Mouse (Mus musculus) hindbrain, embryonic 14.5 days (tissue): Measurements from ENCODE around the gene Rtel1. TPM values are rescaled to one million over a fixed set of nuclear protein-coding genes. Genes with fewer than 3 reads are reported as not detected.

Experiments used
- ATAC-seq: fragments of 200-750 bp; cut with Nextera tagmentation; 2 replicates; pipeline ENCODE4 v1.8.0; 2017; ENCODE audit warnings: moderate number of reproducible peaks, mild to moderate bottlenecking, moderate TSS enrichment, moderate library complexity; ENCODE audit not compliant: low FRiP score
- DNase-seq: peaks from one replicate; pipeline ENCODE4 v3.0.0-alpha.2; 2015; ENCODE audit warnings: low spot score
- H3K27ac ChIP-seq: fragments of 300-500 bp; sonication (generic); 2 replicates; pipeline ENCODE4 v1.5.1; 2014; ENCODE audit warnings: mild to moderate bottlenecking, moderate library complexity
- H3K27me3 ChIP-seq: fragments of 300-500 bp; sonication (generic); 2 replicates; pipeline ENCODE4 v1.6.1; 2014; ENCODE audit warnings: mild to moderate bottlenecking, low read length, mixed read lengths; ENCODE audit not compliant: control insufficient read depth, insufficient read depth
- H3K36me3 ChIP-seq: fragments of 300-500 bp; sonication (generic); replicated peaks from 2 replicates; pipeline ENCODE4 v1.6.1; 2014; ENCODE audit not compliant: control insufficient read depth, insufficient read depth
- H3K4me1 ChIP-seq: fragments of 300-500 bp; sonication (generic); replicated peaks from 2 replicates; pipeline ENCODE4 v1.6.1; 2014; ENCODE audit warnings: antibody characterized with exemption, low read length, mixed read lengths; ENCODE audit not compliant: control insufficient read depth, insufficient read depth
- H3K4me2 ChIP-seq: fragments of 300-500 bp; sonication (generic); replicated peaks from 2 replicates; pipeline ENCODE4 v1.6.1; 2014; ENCODE audit warnings: mild to moderate bottlenecking, moderate library complexity
- H3K4me3 ChIP-seq: fragments of 300-500 bp; sonication (generic); replicated peaks from 2 replicates; pipeline ENCODE4 v1.5.1; 2014; ENCODE audit warnings: mild to moderate bottlenecking, low read length
- H3K9ac ChIP-seq: fragments of 300-500 bp; sonication (generic); 2 replicates; pipeline ENCODE4 v1.6.1; 2014
- H3K9me3 ChIP-seq: fragments of 300-500 bp; sonication (generic); 2 replicates; pipeline ENCODE4 v1.6.1; 2016; ENCODE audit warnings: low read length; ENCODE audit not compliant: control insufficient read depth
- WGBS: fragments of 180-500 bp; shearing (Covaris S2); extraction: QIAGEN DNeasy Blood & Tissue Kit; methylation state at CpG from one replicate; pipeline ENCODE4 v1.1.7; 2014; 5-methylcytosine and 5-hydroxymethylcytosine counted together
- polyA plus RNA-seq: library from polyadenylated mRNA; unstranded; fragments of >200 nt; fragmentation: Nextera tagmentation; extraction: Ambion mirVana; gene quantifications from 2 replicates; pipeline ENCODE4 v1.2.1, GENCODE M21; 2014

The Rtel1 gene
- polyA plus RNA-seq, 1 experiment from 2014 or later, result 40.8 TPM

- Histone ChIP-seq H3K36me3 (peaks cover 42% of the 10 kb centered on the region), H3K4me1 (peaks cover 35% of the 10 kb centered on the region), H3K9me3 (no peaks in the 10 kb centered on the region), H3K4me2 (peak overlapping the region; percentile 94), H3K27ac (no peak overlapping the region), H3K27me3 (no peaks in the 10 kb centered on the region), H3K9ac (peak overlapping the region; percentile 94), H3K4me3 (peak overlapping the region; percentile 90)
- DNase-seq, result no peak
- no peak for ATAC-seq
- WGBS, result 79% methylated on average over 3 of the region's 3 CpGs
These were observed 44.4 kb downstream of the Rtel1 start for GRCm38 (mm10) chr2:181363946-181364345.

DNA sequence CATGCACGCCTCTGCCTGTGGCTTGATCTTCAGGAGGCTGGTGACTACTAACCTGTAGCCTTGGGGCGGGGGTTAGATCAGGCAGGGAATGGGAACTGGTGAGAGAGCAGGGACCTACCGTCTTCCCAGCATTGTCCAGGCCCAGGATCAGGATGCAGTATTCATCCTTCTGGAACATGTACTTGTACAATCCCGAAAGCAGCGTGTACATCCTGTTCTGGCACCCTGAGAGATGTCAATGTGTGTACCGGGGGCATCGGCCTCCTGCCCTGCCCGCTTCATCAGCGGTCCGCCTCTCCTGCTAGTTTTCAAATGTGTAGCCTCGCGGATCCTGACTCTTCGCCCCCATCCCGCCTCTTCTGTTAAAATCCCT lies 44.9 kb downstream of the Rtel1 start:
- Histone ChIP-seq H3K4me2 (peak overlapping the region; percentile 94), H3K4me1 (peaks cover 35% of the 10 kb centered on the region), H3K9me3 (no peaks in the 10 kb centered on the region), H3K27ac (peak overlapping the region; percentile 91), H3K9ac (peak overlapping the region; percentile 94), H3K36me3 (peaks cover 37% of the 10 kb centered on the region), H3K4me3 (peak overlapping the region; percentile 90), H3K27me3 (no peaks in the 10 kb centered on the region)
- DNase-seq, result no peak
- ATAC-seq, result no peak
- WGBS, result 14% methylated on average over 14 of the region's 14 CpGs

DNA sequence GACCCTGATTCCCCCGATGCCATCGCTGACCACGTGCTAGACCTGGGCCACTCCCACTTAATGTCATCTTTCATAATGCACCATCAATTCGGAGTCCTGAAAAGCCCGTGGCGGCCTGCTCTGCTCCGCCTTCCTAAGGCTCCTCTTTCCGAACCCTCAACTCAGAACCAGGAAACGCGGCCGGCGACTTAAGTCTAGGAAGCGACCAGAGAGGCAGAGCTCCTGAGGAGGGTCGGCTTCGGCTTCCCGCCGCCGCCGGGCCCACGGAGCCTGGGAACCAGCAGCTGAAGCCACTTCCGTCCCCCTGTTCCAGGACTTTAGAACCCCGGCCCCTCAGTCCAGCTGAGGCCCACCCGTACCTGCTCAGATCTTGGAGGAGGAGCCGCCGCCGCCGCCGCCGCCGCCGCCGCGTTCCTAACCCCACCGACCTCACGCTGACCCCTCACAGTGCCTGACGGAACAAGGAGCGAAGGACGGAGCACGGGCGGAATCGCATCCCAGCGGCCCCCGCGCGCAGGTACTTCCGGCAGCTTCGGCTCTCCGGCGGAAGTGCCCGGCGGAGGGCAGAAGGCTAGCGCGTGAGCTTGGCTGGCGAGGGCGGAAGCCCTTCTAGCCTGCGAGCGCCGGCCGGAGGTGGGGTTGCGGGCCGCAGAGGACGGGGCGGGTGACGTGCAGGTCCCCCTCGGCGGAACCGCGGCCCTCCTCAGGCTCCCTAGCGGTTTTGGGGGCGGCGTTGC lies 45.5 kb downstream of the Rtel1 start, which contains the start of the genes Zgpat and Arfrp1:
Gene Zgpat, plus strand, starts transcription at position 69 of the 737 bp plus-strand sequence.
Gene Arfrp1, minus strand, starts transcription at position 545 of the 737 bp plus-strand sequence.
- peak within 1 kb of the TSS; percentile 90 for H3K4me3 ChIP-seq
- H3K9me3 ChIP-seq, result no peaks in the 10 kb centered on the region
- peak; percentile 92 for ATAC-seq
- under 1% methylated on average over 70 of the region's 71 CpGs for WGBS
- H3K27ac ChIP-seq, result peak within 1 kb of the TSS; percentile 91
- peak within 1 kb of the TSS; percentile 94 for H3K4me2 ChIP-seq
- peak within 1 kb of the TSS; percentile 94 for H3K9ac ChIP-seq
- DNase-seq, result peak; percentile 85
- H3K4me1 ChIP-seq, result peaks cover 35% of the 10 kb centered on the region
- no peaks in the 10 kb centered on the region for H3K27me3 ChIP-seq
- peaks cover 35% of the 10 kb centered on the region for H3K36me3 ChIP-seq

DNA sequence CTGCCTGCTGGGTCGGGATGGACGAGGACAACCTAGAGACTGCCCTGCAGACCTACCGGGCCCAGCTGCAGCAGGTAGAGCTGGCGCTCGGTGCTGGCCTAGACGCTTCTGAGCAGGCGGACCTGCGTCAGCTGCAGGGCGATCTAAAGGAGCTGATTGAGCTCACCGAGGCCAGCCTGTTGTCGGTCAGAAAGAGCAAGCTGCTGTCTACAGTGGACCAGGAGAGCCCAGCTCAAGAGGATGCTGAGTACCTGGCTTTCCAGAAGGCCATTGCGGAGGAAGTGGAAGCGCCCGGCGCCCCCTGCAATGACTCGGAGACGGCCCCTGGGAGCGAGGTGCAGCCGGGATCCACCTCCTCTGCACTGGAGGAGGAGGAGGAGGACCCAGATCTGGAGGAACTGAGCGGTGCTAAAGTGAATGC lies 46.1 kb downstream of the Rtel1 start:
- ATAC-seq, result peak; percentile 70
- H3K9me3 ChIP-seq, result no peaks in the 10 kb centered on the region
- WGBS, result 0% methylated on average over 20 of the region's 20 CpGs
- no peak for DNase-seq
- peak overlapping the region; percentile 94 for H3K4me2 ChIP-seq
- H3K4me1 ChIP-seq, result peaks cover 35% of the 10 kb centered on the region
- H3K9ac ChIP-seq, result peak overlapping the region; percentile 94
- H3K36me3 ChIP-seq, result peaks cover 35% of the 10 kb centered on the region
- no peaks in the 10 kb centered on the region for H3K27me3 ChIP-seq
- peak overlapping the region; percentile 90 for H3K4me3 ChIP-seq
- H3K27ac ChIP-seq, result peak overlapping the region; percentile 91

GRCm38 (mm10) chr2:181370001-181370400 lies 50.5 kb downstream of the Rtel1 start:
- no peaks in the 10 kb centered on the region for H3K9me3 ChIP-seq
- H3K4me1 ChIP-seq, result peaks cover 28% of the 10 kb centered on the region
- 98% methylated on average over 5 of the region's 5 CpGs for WGBS
- no peak overlapping the region for H3K27ac ChIP-seq
- no peak overlapping the region for H3K4me2 ChIP-seq
- ATAC-seq (no peak), DNase-seq (no peak)
- peaks cover 15% of the 10 kb centered on the region; the same call in 1 of the 2 replicates for H3K36me3 ChIP-seq
- no peak overlapping the region for H3K4me3 ChIP-seq
- no peak overlapping the region for H3K9ac ChIP-seq
- no peaks in the 10 kb centered on the region for H3K27me3 ChIP-seq

GRCm38 (mm10) chr2:181375787-181376186 lies 56.2 kb downstream of the Rtel1 start:
- ATAC-seq, result no peak
- DNase-seq, result peak; percentile 44
- Histone ChIP-seq H3K9ac (no peak overlapping the region), H3K4me3 (no peak overlapping the region), H3K27me3 (no peaks in the 10 kb centered on the region), H3K27ac (no peak overlapping the region), H3K36me3 (peaks cover 27% of the 10 kb centered on the region), H3K9me3 (no peaks in the 10 kb centered on the region), H3K4me2 (no peak overlapping the region), H3K4me1 (no peaks in the 10 kb centered on the region)
- 94% methylated on average over 2 of the region's 2 CpGs for WGBS

DNA sequence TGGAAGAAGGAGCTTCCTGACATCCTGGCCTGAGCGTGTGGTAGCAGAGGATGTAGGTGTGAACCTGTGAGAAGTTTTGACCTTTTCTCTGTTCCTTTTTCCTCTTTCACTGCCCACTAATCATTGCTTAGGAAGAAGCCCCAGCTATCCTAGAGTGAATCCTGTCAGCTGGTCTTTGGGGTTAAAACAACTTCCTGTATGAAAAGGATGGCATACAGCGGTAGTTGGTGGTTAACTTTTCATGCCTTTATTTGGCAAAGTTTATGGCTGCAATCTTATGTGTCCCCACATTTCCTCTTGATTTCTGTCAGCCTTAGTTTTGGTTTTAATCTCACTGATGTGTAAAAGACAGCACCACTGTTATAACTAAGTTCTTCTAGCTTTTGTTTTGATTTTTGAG lies 57.7 kb downstream of the Rtel1 start:
- no peaks in the 10 kb centered on the region for H3K27me3 ChIP-seq
- no peak overlapping the region for H3K4me3 ChIP-seq
- ATAC-seq, result no peak
- no peaks in the 10 kb centered on the region for H3K9me3 ChIP-seq
- H3K4me1 ChIP-seq, result no peaks in the 10 kb centered on the region
- no peak overlapping the region for H3K9ac ChIP-seq
- H3K27ac ChIP-seq, result no peak overlapping the region
- no peak overlapping the region for H3K4me2 ChIP-seq
- H3K36me3 ChIP-seq, result peaks cover 39% of the 10 kb centered on the region
- DNase-seq, result no peak
- 85% methylated on average over 2 of the region's 2 CpGs for WGBS

- no peak for DNase-seq
- Histone ChIP-seq H3K9me3 (no peaks in the 10 kb centered on the region), H3K4me1 (no peaks in the 10 kb centered on the region), H3K27ac (no peak overlapping the region), H3K4me2 (no peak overlapping the region), H3K4me3 (no peak overlapping the region), H3K36me3 (peaks cover 54% of the 10 kb centered on the region), H3K27me3 (no peaks in the 10 kb centered on the region), H3K9ac (no peak overlapping the region)
- no peak for ATAC-seq
- 97% methylated on average over 5 of the region's 5 CpGs for WGBS
These were observed 59.2 kb downstream of the Rtel1 start for GRCm38 (mm10) chr2:181378701-181379100.

DNA sequence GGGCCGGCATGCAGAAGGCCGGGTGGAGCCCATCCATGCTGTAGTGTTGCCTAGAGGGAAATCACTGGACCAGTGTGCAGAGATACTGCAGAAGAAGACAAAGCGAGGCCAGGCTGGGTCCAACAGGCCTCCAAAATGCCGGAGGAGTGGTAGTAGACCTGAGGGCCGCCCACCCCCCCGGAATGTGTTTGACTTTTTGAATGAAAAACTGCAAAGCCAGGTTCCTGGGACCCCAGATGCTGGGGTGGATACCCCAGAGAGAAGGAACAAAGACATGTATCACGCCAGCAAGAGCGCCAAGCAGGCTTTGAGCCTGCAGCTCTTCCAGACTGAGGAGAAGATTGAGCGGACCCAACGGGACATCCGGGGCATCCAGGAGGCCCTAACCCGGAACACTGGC lies 60.2 kb downstream of the Rtel1 start, which contains the start of gene Lime1:
Gene Lime1, plus strand, starts transcription at position 301 of the 400 bp plus-strand sequence.
- no peaks in the 10 kb centered on the region for H3K9me3 ChIP-seq
- H3K4me1 ChIP-seq, result no peaks in the 10 kb centered on the region
- DNase-seq (no peak), ATAC-seq (no peak)
- 92% methylated on average over 12 of the region's 12 CpGs for WGBS
- no peak within 1 kb of the TSS for H3K4me3 ChIP-seq
- no peak within 1 kb of the TSS for H3K27ac ChIP-seq
- H3K36me3 ChIP-seq, result peaks cover 60% of the 10 kb centered on the region
- H3K9ac ChIP-seq, result no peak within 1 kb of the TSS
- no peak within 1 kb of the TSS for H3K4me2 ChIP-seq
- no peaks in the 10 kb centered on the region for H3K27me3 ChIP-seq
